Mouse (Mus musculus): Measurements from ENCODE around the gene Gm49510. TPM values are rescaled to one million over a fixed set of nuclear protein-coding genes. Genes with fewer than 3 reads are reported as not detected.

Gm49510 gene
- polyA plus RNA-seq, 1 experiment from 2014 or later, result 0.10 TPM

DNA sequence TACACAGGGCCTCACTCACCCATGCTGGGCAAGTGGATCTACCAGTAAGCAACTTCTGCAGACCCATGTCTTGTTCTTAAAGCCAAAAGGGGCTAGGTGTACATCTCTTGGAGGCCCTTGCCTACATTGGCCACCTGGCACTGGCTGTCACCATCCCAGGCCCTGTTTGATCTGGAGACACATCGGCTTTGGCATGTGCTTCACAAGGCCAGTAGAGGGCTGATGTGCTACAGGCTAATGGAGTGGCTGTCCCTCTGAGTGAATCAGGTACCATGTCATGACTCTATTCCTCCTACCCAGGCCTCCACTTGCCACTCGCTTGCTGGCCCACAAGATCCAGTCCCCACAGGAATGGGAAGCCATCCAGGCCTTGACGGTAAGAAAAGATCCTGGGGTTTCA, 17.6 kb upstream of the Gm49510 start:
- ATAC-seq, result no peak
- WGBS, result 82% methylated on average over 3 of the region's 3 CpGs
- H3K4me1 ChIP-seq (ENCODE audit: insufficient read depth, low read depth, low read length), result peaks cover 16% of the 10 kb centered on the region; the same call in 1 of the 2 replicates

DNA sequence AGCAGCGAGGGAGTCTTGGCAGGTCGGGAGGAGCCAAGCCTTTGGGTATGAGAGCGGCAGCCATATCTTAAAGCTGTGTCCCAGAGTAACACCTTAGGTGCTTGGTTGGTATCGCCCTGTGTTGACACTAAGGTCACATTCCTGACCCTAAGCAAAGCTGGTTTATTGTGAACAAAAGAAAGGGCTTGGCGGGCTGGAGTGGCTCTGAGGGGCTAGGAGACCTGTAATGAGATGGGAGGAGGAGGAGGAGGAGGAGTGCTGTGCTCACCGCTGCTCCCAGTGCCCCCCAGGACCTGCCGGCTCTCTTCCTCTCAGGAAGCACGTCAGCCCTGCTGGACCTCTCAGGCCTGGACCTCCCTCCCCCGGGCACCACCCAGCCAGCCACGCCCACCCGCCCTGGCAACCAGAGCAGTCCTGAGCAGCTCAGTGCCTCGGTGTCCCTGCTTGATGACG, 10.0 kb upstream of the Gm49510 start:
- DNase-seq (ENCODE audit: low spot score) (peak; percentile 76), ATAC-seq (peak; percentile 87)
- Histone ChIP-seq H3K9me3 (ENCODE audit: low read length) (no peaks in the 10 kb centered on the region), H3K4me1 (ENCODE audit: insufficient read depth, low read depth, low read length) (peaks cover 12% of the 10 kb centered on the region; the same call in 1 of the 2 replicates), H3K9ac (replicated peaks; ENCODE audit: low read depth) (no peak overlapping the region), H3K4me3 (ENCODE audit: low read depth, low read length) (no peak overlapping the region), H3K36me3 (ENCODE audit: insufficient read depth, low read length) (peaks cover 52% of the 10 kb centered on the region), H3K27me3 (replicated peaks; ENCODE audit: insufficient read depth, low read length) (no peaks in the 10 kb centered on the region), H3K27ac (ENCODE audit: low read length) (peak overlapping the region; percentile 76), H3K4me2 (replicated peaks; ENCODE audit: low read depth, low read length) (0 out of 2 replicates have a peak overlapping the region, but pooled peaks have one; percentile 3)
- 19% methylated on average over 11 of the region's 13 CpGs for WGBS
- TF ChIP-seq EP300 (IDR thresholded peaks at IDR 0.05), result no peak
- no peak for TF ChIP-seq CTCF (IDR thresholded peaks at IDR 0.05)

More for the DNA sequence above, 17.6 kb upstream of the Gm49510 start:
- H3K4me2 ChIP-seq (replicated peaks; ENCODE audit: low read depth, low read length), result no peak overlapping the region
- no peak overlapping the region for H3K9ac ChIP-seq (replicated peaks; ENCODE audit: low read depth)
- DNase-seq (ENCODE audit: low spot score), result no peak
- H3K9me3 ChIP-seq (ENCODE audit: low read length), result no peaks in the 10 kb centered on the region
- H3K4me3 ChIP-seq (ENCODE audit: low read depth, low read length), result no peak overlapping the region
- no peak overlapping the region for H3K27ac ChIP-seq (ENCODE audit: low read length)
- peaks cover 54% of the 10 kb centered on the region for H3K36me3 ChIP-seq (ENCODE audit: insufficient read depth, low read length)
- no peaks in the 10 kb centered on the region for H3K27me3 ChIP-seq (replicated peaks; ENCODE audit: insufficient read depth, low read length)
- no peak for TF ChIP-seq EP300 (IDR thresholded peaks at IDR 0.05)
- peak; percentile 41 for TF ChIP-seq CTCF (IDR thresholded peaks at IDR 0.05)

DNA sequence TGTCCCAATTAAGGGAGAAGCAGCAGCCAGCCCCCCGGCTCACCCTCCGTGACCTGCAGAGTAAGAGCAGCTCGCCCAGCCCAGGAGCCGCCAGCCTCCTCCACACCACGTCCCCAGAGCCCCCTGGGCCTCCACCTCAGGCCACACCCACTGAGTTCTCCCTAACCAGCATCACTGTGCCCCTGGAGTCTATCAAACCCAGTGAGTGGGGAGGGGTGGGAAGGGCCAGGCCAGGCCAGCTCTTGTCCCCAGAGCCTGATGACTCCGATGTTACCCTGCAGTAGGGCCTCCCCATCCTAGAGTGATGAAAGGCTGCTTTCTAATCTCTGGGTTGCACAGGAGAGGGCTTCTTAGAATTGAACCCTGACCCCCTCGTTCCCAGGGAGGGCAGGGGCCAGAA, 7.0 kb upstream of the Gm49510 start:
- Histone ChIP-seq H3K27me3 (replicated peaks; ENCODE audit: insufficient read depth, low read length) (no peaks in the 10 kb centered on the region), H3K4me2 (replicated peaks; ENCODE audit: low read depth, low read length) (no peak overlapping the region), H3K4me1 (ENCODE audit: insufficient read depth, low read depth, low read length) (peaks cover 12% of the 10 kb centered on the region; the same call in 1 of the 2 replicates), H3K27ac (ENCODE audit: low read length) (no peak overlapping the region), H3K36me3 (ENCODE audit: insufficient read depth, low read length) (peaks cover 34% of the 10 kb centered on the region), H3K4me3 (ENCODE audit: low read depth, low read length) (no peak overlapping the region), H3K9ac (replicated peaks; ENCODE audit: low read depth) (no peak overlapping the region), H3K9me3 (ENCODE audit: low read length) (no peaks in the 10 kb centered on the region)
- 54% methylated on average over 7 of the region's 7 CpGs for whole genome bisulfite sequencing
- ATAC-seq (no peak), DNase-seq (ENCODE audit: low spot score) (no peak)
- no peak for TF ChIP-seq CTCF (IDR thresholded peaks at IDR 0.05)
- TF ChIP-seq EP300 (IDR thresholded peaks at IDR 0.05), result no peak

DNA sequence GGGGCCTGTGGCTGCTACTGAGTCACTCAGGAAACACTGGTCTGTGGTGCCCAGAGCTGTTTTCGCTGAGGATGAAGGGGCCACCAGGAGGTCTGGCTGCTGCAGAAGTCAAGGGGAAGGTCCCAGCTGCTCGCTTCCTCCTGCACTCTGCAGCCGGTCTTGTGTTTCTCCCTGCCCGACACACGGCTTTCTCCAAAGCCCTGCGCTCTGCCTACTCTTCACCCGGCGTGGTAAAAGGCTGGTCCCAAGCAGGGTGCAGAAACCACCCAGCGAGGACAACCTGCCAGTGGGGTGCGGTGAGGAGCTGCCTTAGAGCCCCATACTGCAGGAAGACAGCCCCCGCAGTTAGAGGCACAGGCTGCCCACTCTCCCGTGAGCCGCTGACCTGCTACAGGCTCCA, 4.7 kb upstream of the Gm49510 start:
- TF ChIP-seq CTCF (IDR thresholded peaks at IDR 0.05) (no peak), EP300 (IDR thresholded peaks at IDR 0.05) (no peak)
- Histone ChIP-seq H3K4me3 (ENCODE audit: low read depth, low read length) (no peak overlapping the region), H3K4me2 (replicated peaks; ENCODE audit: low read depth, low read length) (no peak overlapping the region), H3K9me3 (ENCODE audit: low read length) (no peaks in the 10 kb centered on the region), H3K27ac (ENCODE audit: low read length) (no peak overlapping the region), H3K36me3 (ENCODE audit: insufficient read depth, low read length) (peaks cover 24% of the 10 kb centered on the region), H3K9ac (replicated peaks; ENCODE audit: low read depth) (no peak overlapping the region), H3K4me1 (ENCODE audit: insufficient read depth, low read depth, low read length) (peaks cover 14% of the 10 kb centered on the region; the same call in 1 of the 2 replicates), H3K27me3 (replicated peaks; ENCODE audit: insufficient read depth, low read length) (no peaks in the 10 kb centered on the region)
- ATAC-seq (no peak), DNase-seq (ENCODE audit: low spot score) (no peak)
- WGBS, result 69% methylated on average over 13 of the region's 13 CpGs

DNA sequence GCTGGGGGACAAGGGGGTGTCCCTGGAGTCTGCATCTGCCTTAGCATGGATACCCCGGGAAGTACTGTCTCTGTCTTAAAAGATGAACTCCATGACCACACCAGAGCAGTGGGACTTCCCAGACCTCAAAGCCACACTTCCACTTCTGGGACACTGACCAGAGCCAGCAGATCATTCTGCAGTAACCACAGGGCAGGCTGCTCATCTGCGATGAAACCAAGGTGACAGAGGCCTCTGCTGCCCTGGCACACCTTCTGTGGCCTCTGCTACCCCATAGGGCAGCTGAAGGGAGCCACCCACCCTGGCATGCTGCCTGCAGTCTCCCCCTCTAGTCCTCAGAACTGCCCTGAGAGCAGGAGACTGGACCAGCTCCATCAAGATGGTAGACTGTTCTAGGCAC, 3.7 kb upstream of the Gm49510 start:
- no peak overlapping the region for H3K4me2 ChIP-seq (replicated peaks; ENCODE audit: low read depth, low read length)
- H3K36me3 ChIP-seq (ENCODE audit: insufficient read depth, low read length), result peaks cover 24% of the 10 kb centered on the region
- H3K27ac ChIP-seq (ENCODE audit: low read length), result peak overlapping the region; percentile 20; the same call in 1 of the 2 replicates
- no peak overlapping the region for H3K9ac ChIP-seq (replicated peaks; ENCODE audit: low read depth)
- H3K4me3 ChIP-seq (ENCODE audit: low read depth, low read length), result no peak overlapping the region
- TF ChIP-seq EP300 (IDR thresholded peaks at IDR 0.05) (no peak), CTCF (IDR thresholded peaks at IDR 0.05) (no peak)
- no peak for DNase-seq (ENCODE audit: low spot score)
- H3K27me3 ChIP-seq (replicated peaks; ENCODE audit: insufficient read depth, low read length), result no peaks in the 10 kb centered on the region
- no peak for ATAC-seq
- H3K9me3 ChIP-seq (ENCODE audit: low read length), result no peaks in the 10 kb centered on the region
- WGBS, result 76% methylated on average over 2 of the region's 2 CpGs
- H3K4me1 ChIP-seq (ENCODE audit: insufficient read depth, low read depth, low read length), result peaks cover 17% of the 10 kb centered on the region

DNA sequence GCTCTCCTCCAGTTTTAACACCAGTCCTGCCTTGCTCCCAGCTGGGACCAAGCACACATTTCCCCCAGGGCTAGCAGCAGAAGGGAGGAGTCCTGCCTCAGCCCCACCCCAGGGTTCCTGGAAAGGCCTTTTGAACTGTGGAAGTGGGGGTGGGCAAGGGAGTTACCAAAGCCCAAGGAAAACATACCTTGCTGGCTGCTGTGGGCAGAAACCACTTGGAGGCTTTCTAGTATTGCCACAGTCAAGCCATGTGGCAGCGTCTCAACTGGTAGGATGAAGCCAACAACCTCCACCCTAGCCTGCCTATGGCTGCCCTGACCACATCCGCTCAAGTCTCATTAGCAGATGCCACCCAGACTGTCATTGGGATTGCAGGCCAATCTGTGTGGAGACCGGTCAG, 3.3 kb upstream of the Gm49510 start:
- H3K27me3 ChIP-seq (replicated peaks; ENCODE audit: insufficient read depth, low read length), result no peaks in the 10 kb centered on the region
- peak overlapping the region; percentile 62 for H3K27ac ChIP-seq (ENCODE audit: low read length)
- TF ChIP-seq EP300 (IDR thresholded peaks at IDR 0.05) (no peak), CTCF (IDR thresholded peaks at IDR 0.05) (no peak)
- peaks cover 21% of the 10 kb centered on the region for H3K4me1 ChIP-seq (ENCODE audit: insufficient read depth, low read depth, low read length)
- no peak overlapping the region for H3K4me2 ChIP-seq (replicated peaks; ENCODE audit: low read depth, low read length)
- ATAC-seq (peak; percentile 37), DNase-seq (ENCODE audit: low spot score) (peak; percentile 74)
- WGBS, result 72% methylated on average over 3 of the region's 3 CpGs
- H3K9me3 ChIP-seq (ENCODE audit: low read length), result no peaks in the 10 kb centered on the region
- no peak overlapping the region for H3K9ac ChIP-seq (replicated peaks; ENCODE audit: low read depth)
- H3K4me3 ChIP-seq (ENCODE audit: low read depth, low read length), result no peak overlapping the region
- peaks cover 21% of the 10 kb centered on the region for H3K36me3 ChIP-seq (ENCODE audit: insufficient read depth, low read length)

DNA sequence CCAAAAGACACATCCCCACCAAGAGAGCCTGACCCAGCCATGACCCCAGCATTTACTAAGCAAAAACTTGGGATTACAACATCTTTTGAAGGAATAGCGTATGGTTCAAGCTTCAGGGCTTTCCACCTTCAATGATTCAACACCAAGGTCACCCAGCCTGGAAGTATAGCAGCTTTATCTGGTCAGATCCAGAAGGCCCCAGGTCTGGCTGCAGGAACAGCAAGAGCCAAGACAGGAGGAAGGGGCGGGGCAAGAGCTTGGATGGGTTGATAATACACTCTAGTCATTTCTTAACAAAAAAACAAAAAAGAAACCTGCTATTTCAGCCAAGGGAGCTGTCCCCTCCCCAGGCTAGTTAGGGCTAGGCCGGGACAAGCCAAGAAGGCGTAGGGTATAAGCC, 2.0 kb upstream of the Gm49510 start:
- Histone ChIP-seq H3K27me3 (replicated peaks; ENCODE audit: insufficient read depth, low read length) (no peaks in the 10 kb centered on the region), H3K9me3 (ENCODE audit: low read length) (no peaks in the 10 kb centered on the region), H3K9ac (replicated peaks; ENCODE audit: low read depth) (no peak overlapping the region), H3K4me1 (ENCODE audit: insufficient read depth, low read depth, low read length) (peaks cover 26% of the 10 kb centered on the region), H3K4me3 (ENCODE audit: low read depth, low read length) (no peak overlapping the region), H3K36me3 (ENCODE audit: insufficient read depth, low read length) (peaks cover 8% of the 10 kb centered on the region), H3K27ac (ENCODE audit: low read length) (no peak overlapping the region), H3K4me2 (replicated peaks; ENCODE audit: low read depth, low read length) (no peak overlapping the region)
- DNase-seq (ENCODE audit: low spot score) (no peak), ATAC-seq (no peak)
- TF ChIP-seq CTCF (IDR thresholded peaks at IDR 0.05) (no peak), EP300 (IDR thresholded peaks at IDR 0.05) (no peak)
- 82% methylated on average over 4 of the region's 4 CpGs for WGBS
